Mouse (Mus musculus) CH12.LX (cell line): Measurements from ENCODE around the gene Cct7. TPM values are rescaled to one million over a fixed set of nuclear protein-coding genes. Genes with fewer than 3 reads are reported as not detected.

ENCODE experiments used
- DNase-seq: peaks from one replicate; pipeline ENCODE4 v3.0.0-alpha.2; 2013; ENCODE audit errors: extremely low read depth
- H3K27ac ChIP-seq: 2 replicates; pipeline ENCODE4 v1.5.1; 2012; ENCODE audit warnings: low read depth, mild to moderate bottlenecking, control low read depth, moderate library complexity; ENCODE audit not compliant: insufficient read depth
- H3K27me3 ChIP-seq: replicated peaks from 2 replicates; pipeline ENCODE3; 2012; ENCODE audit warnings: inconsistent platforms
- H3K36me3 ChIP-seq, 2 experiments: replicated peaks in 1 of 2; 2 replicates each; pipeline versions ENCODE3 to v1.6.1; 2012; ENCODE audit warnings: inconsistent platforms in 1 of 2, low read length in 1 of 2, mild to moderate bottlenecking in 1 of 2, mixed read lengths in 1 of 2, moderate library complexity in 1 of 2; ENCODE audit not compliant: control insufficient read depth in 1 of 2, insufficient read depth in 1 of 2
- H3K4me1 ChIP-seq, 2 experiments: 2 replicates each; pipeline ENCODE4 v1.6.1; 2012; ENCODE audit warnings: inconsistent platforms in 1 of 2, moderate library complexity in 1 of 2; ENCODE audit not compliant: insufficient read depth in 2 of 2, control insufficient read depth in 1 of 2
- H3K4me2 ChIP-seq: 2 replicates; pipeline ENCODE4 v1.6.1; 2012; ENCODE audit warnings: low read depth, mild to moderate bottlenecking, control low read depth; ENCODE audit not compliant: poor library complexity, insufficient read depth, severe bottlenecking
- H3K4me3 ChIP-seq, 3 experiments: fragments of 150-350 bp in 1 of 3; sonication (generic) in 1 of 3; replicated peaks in 1 of 3; 2 replicates each; pipeline versions ENCODE3 to v1.5.1; 2011 to 2012; ENCODE audit warnings: low read depth in 2 of 3, low read length in 2 of 3, mild to moderate bottlenecking in 2 of 3, moderate library complexity in 2 of 3, control low read depth in 1 of 3, improper control_type of control experiment in 1 of 3, inconsistent platforms in 1 of 3, mixed read lengths in 1 of 3; ENCODE audit not compliant: poor library complexity in 1 of 3
- H3K79me2 ChIP-seq: replicated peaks from 2 replicates; pipeline ENCODE4 v1.6.1; 2012; ENCODE audit warnings: mild to moderate bottlenecking, moderate library complexity; ENCODE audit not compliant: control insufficient read depth, poor library complexity, insufficient read depth, severe bottlenecking; ENCODE audit errors: extremely low read depth
- H3K9ac ChIP-seq: 2 replicates; pipeline ENCODE4 v1.6.1; 2012; ENCODE audit warnings: low read depth, mild to moderate bottlenecking, control low read depth, moderate library complexity; ENCODE audit not compliant: insufficient read depth
- H3K9me3 ChIP-seq: replicated peaks from 2 replicates; pipeline ENCODE3; 2012; ENCODE audit warnings: low read length, inconsistent platforms, mixed read lengths
- CHD1 ChIP-seq: IDR thresholded peaks from 2 replicates; pipeline ENCODE4 v1.6.1; 2012; ENCODE audit warnings: low read depth, low read length, improper control_type of control experiment, inconsistent platforms
- CHD2 ChIP-seq: IDR thresholded peaks from 2 replicates; pipeline ENCODE4 v1.6.1; 2011; ENCODE audit warnings: low read length, improper control_type of control experiment
- EP300 ChIP-seq: IDR thresholded peaks from 2 replicates; pipeline ENCODE4 v1.6.1; 2011; ENCODE audit warnings: low read length, improper control_type of control experiment
- ETS1 ChIP-seq: conservative IDR thresholded peaks from 2 replicates; pipeline ENCODE4 v1.6.1; 2012; ENCODE audit warnings: low read depth, mild to moderate bottlenecking, inconsistent platforms, low read length, improper control_type of control experiment, moderate library complexity
- GABPA ChIP-seq: IDR thresholded peaks from 2 replicates; pipeline ENCODE4 v1.6.1; 2012; ENCODE audit warnings: low read depth, low read length, improper control_type of control experiment, inconsistent platforms; ENCODE audit not compliant: insufficient replicate concordance
- JUN ChIP-seq: IDR thresholded peaks from 2 replicates; pipeline ENCODE4 v1.6.1; 2011; ENCODE audit warnings: low read depth, mild to moderate bottlenecking, low read length, improper control_type of control experiment, moderate library complexity; ENCODE audit not compliant: insufficient read depth
- JUND ChIP-seq: conservative IDR thresholded peaks from 2 replicates; pipeline ENCODE4 v1.6.1; 2011; ENCODE audit warnings: low read depth, low read length, improper control_type of control experiment
- KAT2A ChIP-seq: IDR thresholded peaks from 2 replicates; pipeline ENCODE4 v1.6.1; 2012; ENCODE audit warnings: low read length, improper control_type of control experiment, inconsistent platforms; ENCODE audit not compliant: insufficient replicate concordance
- MAX ChIP-seq: IDR thresholded peaks from 2 replicates; pipeline ENCODE4 v1.6.1; 2011; ENCODE audit warnings: low read length, improper control_type of control experiment
- MEF2A ChIP-seq: IDR thresholded peaks from 2 replicates; pipeline ENCODE4 v1.6.1; 2014; ENCODE audit warnings: low read depth, mild to moderate bottlenecking, inconsistent platforms, low read length, improper control_type of control experiment, borderline replicate concordance
- MYC ChIP-seq: IDR thresholded peaks from 2 replicates; pipeline ENCODE4 v1.6.1; 2011; ENCODE audit warnings: low read depth, mild to moderate bottlenecking, improper control_type of control experiment, low read length
- NELFE ChIP-seq: IDR thresholded peaks from 2 replicates; pipeline ENCODE4 v1.6.1; 2011; ENCODE audit warnings: low read depth, low read length, improper control_type of control experiment
- NRF1 ChIP-seq: IDR thresholded peaks from 2 replicates; pipeline ENCODE4 v1.6.1; 2014; ENCODE audit warnings: low read depth, mild to moderate bottlenecking, inconsistent platforms, low read length, improper control_type of control experiment, moderate library complexity
- PAX5 ChIP-seq: IDR thresholded peaks from 2 replicates; pipeline ENCODE4 v1.6.1; 2012; ENCODE audit warnings: low read length, inconsistent platforms, mixed read lengths
- POLR2A ChIP-seq: IDR thresholded peaks from 2 replicates; pipeline ENCODE4 v1.6.1; 2011; ENCODE audit warnings: low read depth, mild to moderate bottlenecking, improper control_type of control experiment, low read length
- POLR2AphosphoS2 ChIP-seq: IDR thresholded peaks from 2 replicates; pipeline ENCODE4 v1.6.1; 2011; ENCODE audit warnings: low read depth, low read length, improper control_type of control experiment
- SIN3A ChIP-seq: IDR thresholded peaks from 2 replicates; pipeline ENCODE4 v1.6.1; 2012; ENCODE audit warnings: low read length, improper control_type of control experiment, inconsistent platforms
- TBP ChIP-seq: conservative IDR thresholded peaks from 2 replicates; pipeline ENCODE4 v1.6.1; 2011; ENCODE audit warnings: low read depth, low read length, improper control_type of control experiment
- USF1 ChIP-seq: IDR thresholded peaks from 2 replicates; pipeline ENCODE4 v1.6.1; 2014; ENCODE audit warnings: low read depth, mild to moderate bottlenecking, inconsistent platforms, low read length, improper control_type of control experiment
- USF2 ChIP-seq: conservative IDR thresholded peaks from 2 replicates; pipeline ENCODE4 v1.6.1; 2011; ENCODE audit warnings: low read depth, low read length, improper control_type of control experiment
- ZC3H11A ChIP-seq: IDR thresholded peaks from 2 replicates; pipeline ENCODE4 v1.6.1; 2012; ENCODE audit warnings: low read depth, mild to moderate bottlenecking, inconsistent platforms, low read length, improper control_type of control experiment
- ZMIZ1 ChIP-seq: IDR thresholded peaks from 2 replicates; pipeline ENCODE4 v1.6.1; 2012; ENCODE audit warnings: low read depth, mild to moderate bottlenecking, inconsistent platforms, low read length, improper control_type of control experiment
- ZNF384 ChIP-seq: IDR thresholded peaks from 2 replicates; pipeline ENCODE4 v1.6.1; 2012; ENCODE audit warnings: low read depth, low read length, improper control_type of control experiment, inconsistent platforms
- dilution Hi-C: fragments of 300-500 bp; cut with MboI; formaldehyde crosslinking; loops from 2 replicates; pipeline ENCODE4 v1.14.3; 2020; ENCODE audit warnings: low sequenced_read_pairs; ENCODE audit not compliant: extremely low pct_unique_long_range_greater_than_20kb, extremely low pct_ligation_motif_present
- in situ Hi-C: fragments of 300-500 bp; cut with MboI; formaldehyde crosslinking; loops from 3 replicates; pipeline ENCODE4 v1.14.3; 2019; ENCODE audit warnings: low sequenced_read_pairs, low pct_ligation_motif_present, low pct_unique_long_range_greater_than_20kb, mixed read lengths
- polyA plus RNA-seq: library from polyadenylated mRNA; unstranded; fragments of >175 nt; gene quantifications from 2 replicates; pipeline ENCODE4 v1.2.1, GENCODE M21; 2012; ENCODE audit warnings: low read depth; ENCODE audit not compliant: insufficient read length
- total RNA-seq, 2 experiments: library from RNA; depleted of rRNA; stranded (reverse); fragments of 300-350 nt in 1 of 2; fragments of >200 nt in 1 of 2; gene quantifications; 2 replicates each; pipeline ENCODE4 v1.2.3; 2012 to 2014

Cct7 gene
- total and polyA plus RNA-seq, 3 experiments, result 483 to 505 (median 484) TPM

GRCm38 (mm10) chr6:85402613-85403012, 48.7 kb upstream of the Cct7 start:
- no peak overlapping the region for H3K4me2 ChIP-seq
- H3K9me3 ChIP-seq, result no peaks in the 10 kb centered on the region
- H3K4me3 ChIP-seq, result no peak overlapping the region
- dilution Hi-C loops, result no loop called here
- no peak for TF ChIP-seq ZMIZ1
- TF ChIP-seq MEF2A, result no peak
- no peak for TF ChIP-seq ETS1
- no peak for TF ChIP-seq ZC3H11A
- TF ChIP-seq CHD1, result no peak
- no peak for TF ChIP-seq POLR2A
- no peak for TF ChIP-seq ZNF384
- no peak for TF ChIP-seq EP300
- TF ChIP-seq MYC, result no peak
- TF ChIP-seq KAT2A, result no peak
- TF ChIP-seq GABPA, result no peak
- no peak for TF ChIP-seq JUND
- no peak for TF ChIP-seq JUN
- no peak for TF ChIP-seq NELFE
- TF ChIP-seq USF1, result no peak
- no peak for TF ChIP-seq SIN3A
- no peak for TF ChIP-seq TBP
- TF ChIP-seq USF2, result no peak
- TF ChIP-seq NRF1, result no peak
- in situ Hi-C loops, result no loop called here
- no peaks in the 10 kb centered on the region for H3K79me2 ChIP-seq
- H3K36me3 ChIP-seq, result no peaks in the 10 kb centered on the region
- no peak overlapping the region for H3K27ac ChIP-seq
- no peaks in the 10 kb centered on the region for H3K4me1 ChIP-seq
- no peak for DNase-seq
- H3K27me3 ChIP-seq, result peaks cover 74% of the 10 kb centered on the region
- H3K9ac ChIP-seq, result no peak overlapping the region

DNA sequence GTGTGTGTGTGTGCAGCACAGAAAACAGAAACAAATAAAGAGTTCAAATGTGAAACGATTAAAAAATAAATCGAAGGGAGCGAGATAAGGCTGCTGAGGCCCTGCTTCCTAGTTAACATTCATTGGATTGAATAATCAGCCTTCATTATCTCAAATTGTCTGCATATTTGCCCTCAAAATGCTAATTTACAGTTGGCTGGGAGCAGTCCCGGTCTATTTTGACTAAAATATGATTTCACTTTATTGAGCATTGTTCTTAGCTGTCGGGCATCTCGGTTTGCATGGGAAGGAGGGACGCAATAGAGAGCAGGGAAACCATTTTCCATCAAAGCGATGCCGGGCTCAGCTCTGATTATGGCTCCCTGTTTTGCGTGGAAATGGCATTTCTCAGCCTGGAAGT, 48.3 kb upstream of the Cct7 start:
- no peaks in the 10 kb centered on the region for H3K9me3 ChIP-seq
- DNase-seq, result no peak
- TF ChIP-seq USF2, result no peak
- no peak for TF ChIP-seq POLR2AphosphoS2
- no peak for TF ChIP-seq MYC
- no peak for TF ChIP-seq CHD2
- no peak for TF ChIP-seq MAX
- TF ChIP-seq PAX5, result no peak
- TF ChIP-seq CHD1, result no peak
- no peak for TF ChIP-seq ZMIZ1
- no peak for TF ChIP-seq USF1
- H3K4me3 ChIP-seq, result no peak overlapping the region
- no peak overlapping the region for H3K27ac ChIP-seq
- H3K79me2 ChIP-seq, result no peaks in the 10 kb centered on the region
- dilution Hi-C loops (no loop called here), in situ Hi-C loops (no loop called here)
- no peak overlapping the region for H3K4me2 ChIP-seq
- no peak overlapping the region for H3K9ac ChIP-seq
- H3K27me3 ChIP-seq, result peaks cover 76% of the 10 kb centered on the region
- H3K36me3 ChIP-seq, result no peaks in the 10 kb centered on the region
- H3K4me1 ChIP-seq, result no peaks in the 10 kb centered on the region
